Mouse (Mus musculus) cerebellum, postnatal 10 days (tissue): Measurements from ENCODE around the gene Dppa4.

Source experiments
- DNase-seq, 2 experiments: peaks; one replicate each; pipeline ENCODE4 v3.0.0; 2021; ENCODE audit warnings: mixed read lengths in 2 of 2

The Dppa4 gene

GRCm38 (mm10) chr16:48326903-48327302 is 43.4 kb downstream of the Dppa4 start:
- DNase-seq, result peak; percentile 20 to 25

GRCm38 (mm10) chr16:48328420-48328819 is 44.9 kb downstream of the Dppa4 start:
- no peak for DNase-seq

- peak; percentile 69 to 83 for DNase-seq
These were observed 48.3 kb downstream of the Dppa4 start for GRCm38 (mm10) chr16:48331822-48332221.

GRCm38 (mm10) chr16:48335326-48335725 is 51.8 kb downstream of the Dppa4 start:
- no peak for DNase-seq
